Mouse (Mus musculus) CH12.LX (cell line): ENCODE data around the gene Hoxb7. TPM values are rescaled to one million over a fixed set of nuclear protein-coding genes. Genes with fewer than 3 reads are reported as not detected.

ENCODE experiments used
- DNase-seq: peaks from one replicate; pipeline ENCODE4 v3.0.0-alpha.2; 2013; ENCODE audit errors: extremely low read depth
- H3K27ac ChIP-seq: 2 replicates; pipeline ENCODE4 v1.5.1; 2012; ENCODE audit warnings: low read depth, mild to moderate bottlenecking, control low read depth, moderate library complexity; ENCODE audit not compliant: insufficient read depth
- H3K27me3 ChIP-seq: replicated peaks from 2 replicates; pipeline ENCODE3; 2012; ENCODE audit warnings: inconsistent platforms
- H3K36me3 ChIP-seq, 2 experiments: replicated peaks in 1 of 2; 2 replicates each; pipeline versions ENCODE3 to v1.6.1; 2012; ENCODE audit warnings: inconsistent platforms in 1 of 2, low read length in 1 of 2, mild to moderate bottlenecking in 1 of 2, mixed read lengths in 1 of 2, moderate library complexity in 1 of 2; ENCODE audit not compliant: control insufficient read depth in 1 of 2, insufficient read depth in 1 of 2
- H3K4me1 ChIP-seq, 2 experiments: 2 replicates each; pipeline ENCODE4 v1.6.1; 2012; ENCODE audit warnings: inconsistent platforms in 1 of 2, moderate library complexity in 1 of 2; ENCODE audit not compliant: insufficient read depth in 2 of 2, control insufficient read depth in 1 of 2
- H3K4me2 ChIP-seq: 2 replicates; pipeline ENCODE4 v1.6.1; 2012; ENCODE audit warnings: low read depth, mild to moderate bottlenecking, control low read depth; ENCODE audit not compliant: poor library complexity, insufficient read depth, severe bottlenecking
- H3K4me3 ChIP-seq, 3 experiments: fragments of 150-350 bp in 1 of 3; sonication (generic) in 1 of 3; replicated peaks in 1 of 3; 2 replicates each; pipeline versions ENCODE3 to v1.5.1; 2011 to 2012; ENCODE audit warnings: low read depth in 2 of 3, low read length in 2 of 3, mild to moderate bottlenecking in 2 of 3, moderate library complexity in 2 of 3, control low read depth in 1 of 3, improper control_type of control experiment in 1 of 3, inconsistent platforms in 1 of 3, mixed read lengths in 1 of 3; ENCODE audit not compliant: poor library complexity in 1 of 3
- H3K79me2 ChIP-seq: replicated peaks from 2 replicates; pipeline ENCODE4 v1.6.1; 2012; ENCODE audit warnings: mild to moderate bottlenecking, moderate library complexity; ENCODE audit not compliant: control insufficient read depth, poor library complexity, insufficient read depth, severe bottlenecking; ENCODE audit errors: extremely low read depth
- H3K9ac ChIP-seq: 2 replicates; pipeline ENCODE4 v1.6.1; 2012; ENCODE audit warnings: low read depth, mild to moderate bottlenecking, control low read depth, moderate library complexity; ENCODE audit not compliant: insufficient read depth
- H3K9me3 ChIP-seq: replicated peaks from 2 replicates; pipeline ENCODE3; 2012; ENCODE audit warnings: low read length, inconsistent platforms, mixed read lengths
- BHLHE40 ChIP-seq: IDR thresholded peaks from 2 replicates; pipeline ENCODE4 v1.6.1; 2011; ENCODE audit warnings: mild to moderate bottlenecking, low read depth, low read length, improper control_type of control experiment
- CHD1 ChIP-seq: IDR thresholded peaks from 2 replicates; pipeline ENCODE4 v1.6.1; 2012; ENCODE audit warnings: low read depth, low read length, improper control_type of control experiment, inconsistent platforms
- CHD2 ChIP-seq: IDR thresholded peaks from 2 replicates; pipeline ENCODE4 v1.6.1; 2011; ENCODE audit warnings: low read length, improper control_type of control experiment
- CTCF ChIP-seq, 2 experiments: IDR thresholded peaks in 1 of 2; conservative IDR thresholded peaks in 1 of 2; 2 replicates each; pipeline ENCODE4 v1.5.1; 2011 to 2012; ENCODE audit warnings: low read depth in 2 of 2, low read length in 2 of 2, improper control_type of control experiment in 1 of 2, inconsistent platforms in 1 of 2, mild to moderate bottlenecking in 1 of 2, moderate library complexity in 1 of 2
- EP300 ChIP-seq: IDR thresholded peaks from 2 replicates; pipeline ENCODE4 v1.6.1; 2011; ENCODE audit warnings: low read length, improper control_type of control experiment
- GABPA ChIP-seq: IDR thresholded peaks from 2 replicates; pipeline ENCODE4 v1.6.1; 2012; ENCODE audit warnings: low read depth, low read length, improper control_type of control experiment, inconsistent platforms; ENCODE audit not compliant: insufficient replicate concordance
- IRF4 ChIP-seq: IDR thresholded peaks from 2 replicates; pipeline ENCODE4 v1.6.1; 2014; ENCODE audit warnings: low read depth, mild to moderate bottlenecking, inconsistent platforms, low read length, improper control_type of control experiment
- JUND ChIP-seq: conservative IDR thresholded peaks from 2 replicates; pipeline ENCODE4 v1.6.1; 2011; ENCODE audit warnings: low read depth, low read length, improper control_type of control experiment
- MAX ChIP-seq: IDR thresholded peaks from 2 replicates; pipeline ENCODE4 v1.6.1; 2011; ENCODE audit warnings: low read length, improper control_type of control experiment
- MAZ ChIP-seq: IDR thresholded peaks from 2 replicates; pipeline ENCODE4 v1.6.1; 2012; ENCODE audit warnings: low read depth, mild to moderate bottlenecking, inconsistent platforms, low read length, improper control_type of control experiment, moderate library complexity
- MXI1 ChIP-seq: IDR thresholded peaks from 2 replicates; pipeline ENCODE4 v1.6.1; 2011; ENCODE audit warnings: mild to moderate bottlenecking, low read depth, low read length, improper control_type of control experiment
- MYC ChIP-seq: IDR thresholded peaks from 2 replicates; pipeline ENCODE4 v1.6.1; 2011; ENCODE audit warnings: low read depth, mild to moderate bottlenecking, improper control_type of control experiment, low read length
- NELFE ChIP-seq: IDR thresholded peaks from 2 replicates; pipeline ENCODE4 v1.6.1; 2011; ENCODE audit warnings: low read depth, low read length, improper control_type of control experiment
- NRF1 ChIP-seq: IDR thresholded peaks from 2 replicates; pipeline ENCODE4 v1.6.1; 2014; ENCODE audit warnings: low read depth, mild to moderate bottlenecking, inconsistent platforms, low read length, improper control_type of control experiment, moderate library complexity
- PAX5 ChIP-seq: IDR thresholded peaks from 2 replicates; pipeline ENCODE4 v1.6.1; 2012; ENCODE audit warnings: low read length, inconsistent platforms, mixed read lengths
- POLR2AphosphoS2 ChIP-seq: IDR thresholded peaks from 2 replicates; pipeline ENCODE4 v1.6.1; 2011; ENCODE audit warnings: low read depth, low read length, improper control_type of control experiment
- RAD21 ChIP-seq: IDR thresholded peaks from 2 replicates; pipeline ENCODE4 v1.6.1; 2011; ENCODE audit warnings: low read depth, mild to moderate bottlenecking, low read length, improper control_type of control experiment, moderate library complexity
- RCOR1 ChIP-seq: conservative IDR thresholded peaks from 2 replicates; pipeline ENCODE4 v1.6.1; 2012; ENCODE audit warnings: low read depth, mild to moderate bottlenecking, inconsistent platforms, low read length, improper control_type of control experiment
- SMC3 ChIP-seq: IDR thresholded peaks from 2 replicates; pipeline ENCODE4 v1.6.1; 2011; ENCODE audit warnings: low read depth, low read length, improper control_type of control experiment
- TCF12 ChIP-seq: IDR thresholded peaks from 2 replicates; pipeline ENCODE4 v1.6.1; 2014; ENCODE audit warnings: low read depth, mild to moderate bottlenecking, inconsistent platforms, low read length, improper control_type of control experiment
- USF1 ChIP-seq: IDR thresholded peaks from 2 replicates; pipeline ENCODE4 v1.6.1; 2014; ENCODE audit warnings: low read depth, mild to moderate bottlenecking, inconsistent platforms, low read length, improper control_type of control experiment
- ZKSCAN1 ChIP-seq: IDR thresholded peaks from 2 replicates; pipeline ENCODE4 v1.6.1; 2012; ENCODE audit warnings: low read depth, inconsistent platforms, low read length, improper control_type of control experiment, borderline replicate concordance
- ZMIZ1 ChIP-seq: IDR thresholded peaks from 2 replicates; pipeline ENCODE4 v1.6.1; 2012; ENCODE audit warnings: low read depth, mild to moderate bottlenecking, inconsistent platforms, low read length, improper control_type of control experiment
- ZNF384 ChIP-seq: IDR thresholded peaks from 2 replicates; pipeline ENCODE4 v1.6.1; 2012; ENCODE audit warnings: low read depth, low read length, improper control_type of control experiment, inconsistent platforms
- dilution Hi-C: fragments of 300-500 bp; cut with MboI; formaldehyde crosslinking; loops from 2 replicates; pipeline ENCODE4 v1.14.3; 2020; ENCODE audit warnings: low sequenced_read_pairs; ENCODE audit not compliant: extremely low pct_unique_long_range_greater_than_20kb, extremely low pct_ligation_motif_present
- in situ Hi-C: fragments of 300-500 bp; cut with MboI; formaldehyde crosslinking; loops from 3 replicates; pipeline ENCODE4 v1.14.3; 2019; ENCODE audit warnings: low sequenced_read_pairs, low pct_ligation_motif_present, low pct_unique_long_range_greater_than_20kb, mixed read lengths
- polyA plus RNA-seq: library from polyadenylated mRNA; unstranded; fragments of >175 nt; gene quantifications from 2 replicates; pipeline ENCODE4 v1.2.1, GENCODE M21; 2012; ENCODE audit warnings: low read depth; ENCODE audit not compliant: insufficient read length
- total RNA-seq, 2 experiments: library from RNA; depleted of rRNA; stranded (reverse); fragments of 300-350 nt in 1 of 2; fragments of >200 nt in 1 of 2; gene quantifications; 2 replicates each; pipeline ENCODE4 v1.2.3; 2012 to 2014

Hoxb7 gene
- total and polyA plus RNA-seq, 3 experiments = not detected

DNA sequence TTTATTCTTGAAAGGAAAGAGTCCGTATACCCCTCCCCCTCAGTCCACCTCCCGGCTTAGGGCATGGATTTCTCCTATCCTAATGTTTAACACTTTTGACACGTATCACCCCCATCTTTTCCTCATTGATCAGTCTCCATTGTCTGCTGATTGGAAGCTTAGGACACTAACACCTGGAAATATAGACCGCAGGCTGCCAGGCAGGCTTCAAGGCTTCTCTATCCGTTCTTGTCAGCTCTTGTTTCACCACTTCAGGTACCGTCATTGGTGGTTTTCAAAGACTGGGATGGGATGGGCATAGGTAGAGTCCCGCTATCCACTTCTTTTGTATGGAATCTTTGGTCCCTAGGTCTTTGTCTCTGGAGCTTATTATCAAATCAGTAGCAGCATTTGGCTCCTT lies 40.7 kb downstream of the Hoxb7 start:
- dilution Hi-C loops (no loop called here), in situ Hi-C loops (no loop called here)
- no peaks in the 10 kb centered on the region for H3K79me2 ChIP-seq
- H3K9me3 ChIP-seq = no peaks in the 10 kb centered on the region
- no peak for DNase-seq
- H3K4me1 ChIP-seq = no peaks in the 10 kb centered on the region
- no peaks in the 10 kb centered on the region for H3K27me3 ChIP-seq
- H3K36me3 ChIP-seq = no peaks in the 10 kb centered on the region
- no peak overlapping the region for H3K27ac ChIP-seq
- no peak overlapping the region for H3K4me2 ChIP-seq
- H3K9ac ChIP-seq = no peak overlapping the region
- TF ChIP-seq EP300 (no peak), TCF12 (no peak), POLR2AphosphoS2 (no peak), CHD2 (no peak), RCOR1 (no peak), NELFE (no peak), ZMIZ1 (no peak), IRF4 (no peak), MYC (no peak), GABPA (no peak), NRF1 (no peak), JUND (no peak), USF1 (no peak), ZNF384 (no peak), MAZ (no peak), SMC3 (no peak), RAD21 (no peak), BHLHE40 (no peak)
- TF ChIP-seq, all 38 proteins: peak for 0
- no peak overlapping the region for H3K4me3 ChIP-seq

DNA sequence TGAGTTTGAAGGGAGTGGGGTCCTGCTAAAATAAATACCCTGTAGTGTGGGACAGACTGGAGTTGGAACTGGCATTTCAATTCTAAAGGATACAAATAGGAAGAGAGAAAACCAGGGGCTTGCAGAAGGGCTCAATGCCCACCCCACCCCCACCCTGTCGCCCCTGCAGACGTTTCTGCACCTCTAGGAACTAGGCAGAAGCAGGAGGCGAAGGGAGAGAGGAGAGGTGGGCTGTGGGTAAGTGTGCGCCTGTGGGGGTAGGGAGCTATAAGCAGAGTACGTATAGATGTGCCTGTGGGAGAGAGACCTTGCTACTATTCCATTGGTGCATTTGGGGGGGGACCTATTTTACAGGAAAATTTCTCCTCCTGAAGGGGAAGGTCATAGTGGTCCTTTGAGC lies 41.3 kb downstream of the Hoxb7 start:
- Histone ChIP-seq H3K9ac (no peak overlapping the region), H3K9me3 (no peaks in the 10 kb centered on the region), H3K36me3 (no peaks in the 10 kb centered on the region), H3K4me2 (no peak overlapping the region), H3K27ac (no peak overlapping the region), H3K79me2 (no peaks in the 10 kb centered on the region), H3K27me3 (no peaks in the 10 kb centered on the region), H3K4me3 (no peak overlapping the region), H3K4me1 (no peaks in the 10 kb centered on the region)
- TF ChIP-seq POLR2AphosphoS2 = no peak
- no peak for TF ChIP-seq MAX
- TF ChIP-seq CTCF (conservative IDR thresholded peaks at IDR 0.05 in 1 of 2, IDR thresholded peaks at IDR 0.05 in 1 of 2; ENCODE audit: low read depth in 2 of 2, low read length in 2 of 2) = no peak
- TF ChIP-seq PAX5 = no peak
- TF ChIP-seq EP300 = no peak
- TF ChIP-seq MXI1 = no peak
- TF ChIP-seq IRF4 = no peak
- no peak for TF ChIP-seq CHD1
- TF ChIP-seq ZKSCAN1 = no peak
- in situ Hi-C loops (no loop called here), dilution Hi-C loops (no loop called here)
- no peak for DNase-seq
